Mouse (Mus musculus) v-Abl transformed pro-B cells (cell line): ENCODE measurements around the gene Ddx50.

ENCODE experiments used
- in situ Hi-C, 2 experiments: fragments of 400-800 bp; cut with MboI; formaldehyde crosslinking; loops; one replicate each; pipeline ENCODE4 v1.15.1; 2025; ENCODE audit not compliant: unreplicated experiment in 2 of 2

Ddx50 gene

DNA sequence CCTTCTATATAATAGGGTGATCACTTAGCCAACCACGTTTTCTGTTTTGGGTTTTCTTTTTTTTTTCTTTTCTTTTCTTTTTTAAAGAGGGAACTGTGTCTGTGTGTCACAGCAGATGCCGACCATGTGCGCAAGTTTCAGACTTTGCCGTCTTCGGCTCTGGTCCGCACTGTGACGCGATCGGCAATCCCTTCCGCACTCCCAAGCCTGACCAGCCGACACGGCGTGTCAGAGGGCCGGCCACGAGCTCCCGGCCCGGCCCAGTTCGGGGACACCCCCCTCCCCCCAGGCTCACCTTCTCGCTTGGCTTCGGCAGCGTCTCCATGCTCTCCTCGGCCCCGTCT, 49.2 kb downstream of the Ddx50 start:
- in situ Hi-C loops, result no loop called here

- in situ Hi-C loops, result no loop called here
These were observed 49.8 kb downstream of the Ddx50 start for GRCm38 (mm10) chr10:62601053-62601791.

- in situ Hi-C loops, result no loop called here
These were observed 51.0 kb downstream of the Ddx50 start for GRCm38 (mm10) chr10:62600056-62600455.

- in situ Hi-C loops, result loop anchor here in 1 of 2 experiments (25.0 kb wide), 1 partner anchor 412 kb away; no protein-coding TSS in a partner anchor
These were observed 51.7 kb downstream of the Ddx50 start for GRCm38 (mm10) chr10:62599311-62599710.

- in situ Hi-C loops, result loop anchor here in 1 of 2 experiments (25.0 kb wide), 1 partner anchor 405 kb away; no protein-coding TSS in a partner anchor
These were observed 58.5 kb downstream of the Ddx50 start for GRCm38 (mm10) chr10:62592496-62592895.

- in situ Hi-C loops, result loop anchor here in 1 of 2 experiments (25.0 kb wide), 1 partner anchor 403 kb away; no protein-coding TSS in a partner anchor
These were observed 60.8 kb downstream of the Ddx50 start for GRCm38 (mm10) chr10:62590200-62590599.

GRCm38 (mm10) chr10:62588616-62589015, 62.4 kb downstream of the Ddx50 start:
- in situ Hi-C loops, result loop anchor here (10.0 to 25.0 kb wide), 2 partner anchors 401 to 796 kb away; partner anchors contain the start of genes Dnajc12 (in 1 of the 2) and Sirt1 (in 1 of the 2)

DNA sequence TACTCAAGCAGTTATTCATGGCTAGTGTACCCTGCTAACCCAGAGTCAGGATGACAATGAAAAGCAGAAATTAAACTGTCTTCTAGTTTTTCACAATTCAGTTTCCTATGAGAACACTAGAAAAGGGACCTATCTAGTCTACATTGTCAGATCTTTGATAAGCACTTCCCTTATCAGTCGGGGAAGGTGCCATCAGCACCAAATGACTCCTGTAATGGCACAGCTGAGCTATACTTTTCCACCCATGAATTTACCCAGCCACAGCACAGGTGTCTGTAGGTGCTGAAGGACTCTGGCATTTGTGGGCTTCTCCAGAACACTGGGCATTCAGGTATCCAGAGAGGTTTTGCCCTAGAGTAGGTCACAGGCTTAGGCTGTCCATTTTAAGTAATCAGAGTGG, 67.8 kb downstream of the Ddx50 start:
- in situ Hi-C loops, result loop anchor here (10.0 to 25.0 kb wide), 2 partner anchors 396 to 802 kb away; partner anchors contain the start of genes Dnajc12 (in 1 of the 2) and Sirt1 (in 1 of the 2)

GRCm38 (mm10) chr10:62582701-62583100, 68.3 kb downstream of the Ddx50 start:
- in situ Hi-C loops, result loop anchor here (10.0 to 25.0 kb wide), 2 partner anchors 395 to 802 kb away; partner anchors contain the start of genes Dnajc12 (in 1 of the 2) and Sirt1 (in 1 of the 2)

- in situ Hi-C loops, result loop anchor here (10.0 to 25.0 kb wide), 2 partner anchors 395 to 803 kb away; partner anchors contain the start of genes Dnajc12 (in 1 of the 2) and Sirt1 (in 1 of the 2)
These were observed 68.8 kb downstream of the Ddx50 start for GRCm38 (mm10) chr10:62582263-62582662.

- in situ Hi-C loops, result loop anchor here in 1 of 2 experiments (25.0 kb wide), 1 partner anchor 392 kb away; no protein-coding TSS in a partner anchor
These were observed 71.9 kb downstream of the Ddx50 start for GRCm38 (mm10) chr10:62579129-62579528.

DNA sequence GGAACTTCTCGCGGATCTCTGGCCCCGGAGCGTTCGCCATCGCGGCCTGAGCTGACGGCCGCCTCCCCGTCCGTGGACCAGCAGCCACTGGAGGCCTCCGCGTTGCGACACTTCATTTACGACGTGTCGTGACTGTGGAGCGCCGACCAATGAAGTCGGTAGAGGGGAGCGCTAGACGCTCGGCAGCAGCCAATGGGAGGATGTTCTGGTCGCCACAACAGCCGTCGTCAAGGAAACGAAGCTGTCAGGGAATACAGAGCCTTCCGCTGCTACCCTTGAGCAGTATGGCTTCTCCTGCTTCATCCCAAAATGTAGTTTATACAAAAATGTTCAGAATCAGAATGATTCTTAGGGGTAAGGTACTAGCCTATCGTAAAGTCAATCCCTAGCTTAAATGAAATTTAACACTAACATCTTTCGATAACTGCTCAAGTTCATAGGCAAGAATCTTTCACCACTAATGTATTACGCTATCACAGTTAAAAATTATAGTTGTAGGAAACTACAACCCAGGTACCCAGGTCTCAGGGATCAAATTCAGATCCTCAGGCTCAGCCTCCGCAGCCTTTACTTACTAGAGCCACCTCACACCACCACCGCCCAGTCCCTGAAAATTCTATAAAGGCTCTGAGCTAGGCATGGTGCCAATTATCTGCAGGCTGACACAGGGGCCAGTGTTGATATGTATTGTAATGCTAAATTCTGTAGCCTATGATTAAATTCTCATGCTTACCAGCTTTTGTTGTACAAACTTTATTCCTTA, 72.5 kb downstream of the Ddx50 start, which contains the start of gene Kif1bp:
Gene Kif1bp (minus strand): TSS at position 120 of the 763 bp plus-strand sequence.
- in situ Hi-C loops, result loop anchor here in 1 of 2 experiments (25.0 kb wide), 1 partner anchor 391 kb away; no protein-coding TSS in a partner anchor

- in situ Hi-C loops, result loop anchor here in 1 of 2 experiments (25.0 kb wide), 1 partner anchor 391 kb away; no protein-coding TSS in a partner anchor
These were observed 73.2 kb downstream of the Ddx50 start for GRCm38 (mm10) chr10:62577673-62578337.

- in situ Hi-C loops, result loop anchor here in 1 of 2 experiments (25.0 kb wide), 1 partner anchor 388 kb away; no protein-coding TSS in a partner anchor
These were observed 76.0 kb downstream of the Ddx50 start for GRCm38 (mm10) chr10:62575001-62575400.

DNA sequence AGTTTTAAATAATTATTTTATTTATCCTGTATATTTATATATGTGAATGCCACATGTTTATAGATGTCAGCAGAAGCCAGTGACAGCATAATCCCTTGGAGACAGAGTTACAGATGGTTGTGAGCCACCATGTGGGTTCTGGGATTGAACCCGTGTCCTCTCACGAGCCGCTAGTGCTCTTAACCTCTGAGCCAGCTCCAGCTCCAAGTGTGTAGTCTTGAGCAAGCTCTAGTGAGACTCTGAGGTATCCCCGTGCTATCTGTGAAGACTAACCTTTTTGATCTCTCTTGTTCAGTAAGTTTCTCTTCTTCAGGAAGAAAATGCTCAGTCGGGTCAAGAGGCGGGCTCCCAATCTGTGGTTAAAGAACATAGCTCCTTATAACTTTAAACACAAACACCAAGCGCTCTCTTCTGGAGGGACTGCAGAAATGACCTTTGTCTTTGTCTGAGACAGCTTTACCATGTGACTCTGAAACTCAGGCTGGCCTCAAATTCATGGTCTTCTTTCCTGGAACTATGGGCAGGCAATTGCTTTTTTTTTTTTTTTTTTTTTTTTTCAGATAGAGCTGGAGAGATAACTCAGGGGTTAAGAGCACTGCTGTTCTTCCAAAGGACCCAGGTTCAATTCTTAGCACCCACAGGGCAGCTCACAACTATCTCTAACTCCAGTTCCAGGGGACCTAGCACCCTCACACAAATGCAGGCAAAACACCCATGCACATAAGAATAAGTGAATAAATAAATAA, 80.7 kb downstream of the Ddx50 start:
- in situ Hi-C loops, result no loop called here

- in situ Hi-C loops, result no loop called here
These were observed 82.2 kb downstream of the Ddx50 start for GRCm38 (mm10) chr10:62568861-62569260.
